Mouse (Mus musculus) ES-CJ7 (cell line): ENCODE measurements around the gene Actr2.
"Not testable (repeated sequence)": the region's sequence is repeated elsewhere in the genome, so short reads cannot be mapped to it uniquely, and the experiment has no call there.

Experiments
- DNase-seq: peaks from one replicate; pipeline ENCODE4 v3.0.0; 2011; ENCODE audit warnings: low read depth, low spot score

Actr2 gene

GRCm38 (mm10) chr11:20116701-20117100 is 4.0 kb upstream of the Actr2 start:
- no peak for DNase-seq

- DNase-seq, result no peak
Observed at GRCm38 (mm10) chr11:20116030-20116551, 3.4 kb upstream of the Actr2 start.

GRCm38 (mm10) chr11:20112006-20112740 is 540 bp downstream of the Actr2 start:
- DNase-seq, result peak; percentile 91

GRCm38 (mm10) chr11:20108151-20108550 is 4.6 kb downstream of the Actr2 start:
- no peak for DNase-seq

- no peak for DNase-seq
Observed at GRCm38 (mm10) chr11:20107683-20108082, 5.0 kb downstream of the Actr2 start.

- DNase-seq, result no peak
Observed at GRCm38 (mm10) chr11:20106946-20107345, 5.8 kb downstream of the Actr2 start.

- no peak for DNase-seq
Observed at GRCm38 (mm10) chr11:20103949-20104348, 8.8 kb downstream of the Actr2 start.

- no peak for DNase-seq
Observed at GRCm38 (mm10) chr11:20086306-20086705, 26.4 kb downstream of the Actr2 start.

GRCm38 (mm10) chr11:20085635-20086034 is 27.1 kb downstream of the Actr2 start:
- DNase-seq, result no peak

GRCm38 (mm10) chr11:20075415-20075814 is 37.3 kb downstream of the Actr2 start:
- DNase-seq, result no peak

GRCm38 (mm10) chr11:20072826-20073225 is 39.9 kb downstream of the Actr2 start:
- DNase-seq, result no peak

- DNase-seq, result peak; percentile 74
Observed at GRCm38 (mm10) chr11:20072174-20072573, 40.5 kb downstream of the Actr2 start.

- DNase-seq, result no peak
Observed at GRCm38 (mm10) chr11:20068346-20069004, 44.2 kb downstream of the Actr2 start.

GRCm38 (mm10) chr11:20067521-20067920 is 45.2 kb downstream of the Actr2 start:
- DNase-seq, result peak; percentile 34

GRCm38 (mm10) chr11:20066106-20066505 is 46.6 kb downstream of the Actr2 start:
- DNase-seq, result no peak

- no peak for DNase-seq
Observed at GRCm38 (mm10) chr11:20064926-20065325, 47.8 kb downstream of the Actr2 start.

GRCm38 (mm10) chr11:20064086-20064485 is 48.6 kb downstream of the Actr2 start:
- peak; percentile 58 for DNase-seq

- DNase-seq, result not testable (repeated sequence)
Observed at GRCm38 (mm10) chr11:20062801-20063200, 49.9 kb downstream of the Actr2 start.

- peak; percentile 66 for DNase-seq
Observed at GRCm38 (mm10) chr11:20059736-20060135, 53.0 kb downstream of the Actr2 start.

GRCm38 (mm10) chr11:20057429-20057828 is 55.3 kb downstream of the Actr2 start:
- peak; percentile 29 for DNase-seq

- DNase-seq, result no peak
Observed at GRCm38 (mm10) chr11:20056168-20056567, 56.5 kb downstream of the Actr2 start.

GRCm38 (mm10) chr11:20054617-20055016 is 58.1 kb downstream of the Actr2 start:
- no peak for DNase-seq

GRCm38 (mm10) chr11:20053951-20054350 is 58.8 kb downstream of the Actr2 start:
- DNase-seq, result no peak
